Mouse (Mus musculus) liver, adult 2 months (tissue): Measurements from ENCODE around the gene Nmur1. TPM values are rescaled to one million over a fixed set of nuclear protein-coding genes. Genes with fewer than 3 reads are reported as not detected.

ENCODE experiments used
- DNase-seq: peaks from one replicate; pipeline ENCODE4 v3.0.0-alpha.2; 2011; ENCODE audit warnings: low read depth, low spot score; ENCODE audit errors: extremely low read depth
- H3K27ac ChIP-seq: fragments of 200-500 bp; replicated peaks from 2 replicates; pipeline ENCODE4 v1.5.1; 2012; ENCODE audit warnings: low read depth, mild to moderate bottlenecking, control low read depth, inconsistent platforms, low read length; ENCODE audit not compliant: insufficient read depth
- H3K27me3 ChIP-seq: fragments of 200-500 bp; 2 replicates; pipeline ENCODE4 v1.6.1; 2012; ENCODE audit warnings: mild to moderate bottlenecking, moderate library complexity, low read length, inconsistent platforms; ENCODE audit not compliant: control insufficient read depth, insufficient read depth
- H3K36me3 ChIP-seq: fragments of 200-500 bp; 2 replicates; pipeline ENCODE4 v1.6.1; 2012; ENCODE audit warnings: low read length, inconsistent platforms; ENCODE audit not compliant: control insufficient read depth, insufficient read depth
- H3K4me1 ChIP-seq: fragments of 200-500 bp; 2 replicates; pipeline ENCODE4 v1.6.1; 2011; ENCODE audit warnings: low read length; ENCODE audit not compliant: control insufficient read depth, insufficient read depth
- H3K4me3 ChIP-seq: fragments of 200-500 bp; 2 replicates; pipeline ENCODE4 v1.5.1; 2011; ENCODE audit warnings: low read depth, mild to moderate bottlenecking, control low read depth, low read length, moderate library complexity; ENCODE audit not compliant: insufficient read depth
- H3K79me2 ChIP-seq: fragments of 200-500 bp; 2 replicates; pipeline ENCODE4 v1.6.1; 2012; ENCODE audit warnings: inconsistent platforms, mild to moderate bottlenecking, low read length, moderate library complexity; ENCODE audit not compliant: control insufficient read depth, insufficient read depth
- H3K9ac ChIP-seq: fragments of 200-500 bp; 2 replicates; pipeline ENCODE4 v1.6.1; 2012; ENCODE audit warnings: low read depth, mild to moderate bottlenecking, control low read depth, inconsistent platforms, low read length
- CTCF ChIP-seq: fragments of 200-500 bp; IDR thresholded peaks from 2 replicates; pipeline ENCODE4 v1.5.1; 2011; ENCODE audit warnings: low read depth, low read length, control low read depth
- POLR2A ChIP-seq: fragments of 200-500 bp; IDR thresholded peaks from 2 replicates; pipeline ENCODE4 v1.6.1; 2011; ENCODE audit warnings: low read length, control low read depth; ENCODE audit not compliant: insufficient read depth; ENCODE audit errors: extremely low read depth
- WGBS: fragments of 180-500 bp; shearing (Covaris S2); methylation state at CpG from one replicate; pipeline ENCODE4 v1.1.7; 2018; 5-methylcytosine and 5-hydroxymethylcytosine counted together
- polyA plus RNA-seq: library from polyadenylated mRNA; depleted of rRNA; stranded (reverse); fragments of >200 nt; gene quantifications from 2 replicates; pipeline ENCODE4 v1.2.3, GENCODE M21; 2012
- total RNA-seq: library from RNA; depleted of rRNA; stranded (reverse); fragments of >200 nt; gene quantifications from 2 replicates; pipeline ENCODE4 v1.2.3, GENCODE M21; 2014

Gene Nmur1
- total and polyA plus RNA-seq, 2 experiments, result not detected

- H3K9ac ChIP-seq, result no peak overlapping the region
- WGBS, result 88% methylated on average over 7 of the region's 7 CpGs
- no peaks in the 10 kb centered on the region for H3K36me3 ChIP-seq
- no peak for DNase-seq
- no peak overlapping the region for H3K4me3 ChIP-seq
- no peak overlapping the region; the same call in 1 of the 2 replicates for H3K27ac ChIP-seq
- no peaks in the 10 kb centered on the region for H3K79me2 ChIP-seq
- TF ChIP-seq CTCF, result no peak
- TF ChIP-seq POLR2A, result no peak
- no peaks in the 10 kb centered on the region for H3K27me3 ChIP-seq
- H3K4me1 ChIP-seq, result peaks cover 5% of the 10 kb centered on the region
Measured at GRCm38 (mm10) chr1:86433359-86433758, 7.3 kb upstream of the Nmur1 start.

DNA sequence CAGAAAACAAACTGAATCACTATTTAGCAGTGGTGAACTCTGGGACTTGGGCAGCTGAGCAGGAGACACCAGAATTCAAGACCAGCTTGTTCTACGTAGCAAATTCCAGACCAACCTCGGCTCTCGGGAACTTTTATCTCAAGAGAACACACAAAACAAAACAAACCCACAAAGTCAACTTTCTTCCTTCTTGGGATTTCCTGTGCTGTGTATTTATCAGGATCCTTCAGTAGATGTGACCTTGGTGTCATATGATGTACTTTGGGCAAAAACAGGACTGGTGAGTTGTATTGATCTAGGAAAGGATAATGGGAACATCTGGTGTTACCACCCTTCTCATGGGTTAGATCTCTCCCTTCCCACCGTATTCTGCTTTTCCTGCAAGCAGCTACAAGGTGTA, 6.8 kb upstream of the Nmur1 start:
- WGBS, result 66% methylated on average over 4 of the region's 4 CpGs
- no peak overlapping the region for H3K27ac ChIP-seq
- no peaks in the 10 kb centered on the region for H3K27me3 ChIP-seq
- H3K79me2 ChIP-seq, result no peaks in the 10 kb centered on the region
- no peak overlapping the region for H3K4me3 ChIP-seq
- DNase-seq, result no peak
- H3K36me3 ChIP-seq, result no peaks in the 10 kb centered on the region
- H3K4me1 ChIP-seq, result peaks cover 5% of the 10 kb centered on the region
- TF ChIP-seq CTCF (no peak), POLR2A (no peak)
- no peak overlapping the region for H3K9ac ChIP-seq

DNA sequence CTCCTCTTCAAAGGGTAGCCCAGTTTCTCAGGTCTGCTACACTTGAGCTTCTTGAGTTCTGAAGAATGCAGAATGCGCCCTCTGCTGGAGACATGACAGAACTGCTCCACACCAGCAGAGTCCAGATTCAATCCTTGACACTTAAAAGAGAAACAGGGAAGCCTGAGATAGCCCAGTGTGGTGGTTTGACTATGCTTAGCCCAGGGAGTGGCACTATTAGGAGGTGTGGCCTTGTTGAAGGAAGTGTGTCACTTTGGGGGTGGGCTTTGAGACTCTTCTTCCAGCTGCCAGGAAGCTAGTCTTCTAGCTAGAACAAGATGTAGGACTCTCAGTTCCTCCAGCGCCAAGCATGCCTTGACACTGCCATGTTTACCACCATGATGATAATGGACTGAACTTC, 4.0 kb upstream of the Nmur1 start:
- H3K27ac ChIP-seq, result no peak overlapping the region
- H3K36me3 ChIP-seq, result no peaks in the 10 kb centered on the region
- TF ChIP-seq POLR2A, result no peak
- TF ChIP-seq CTCF, result peak; percentile 73
- H3K4me3 ChIP-seq, result no peak overlapping the region
- 47% methylated on average over 2 of the region's 2 CpGs for WGBS
- no peak overlapping the region for H3K9ac ChIP-seq
- peak; percentile 60 for DNase-seq
- peaks cover 3% of the 10 kb centered on the region for H3K4me1 ChIP-seq
- H3K27me3 ChIP-seq, result no peaks in the 10 kb centered on the region
- no peaks in the 10 kb centered on the region for H3K79me2 ChIP-seq

GRCm38 (mm10) chr1:86424835-86425547, 1.0 kb downstream of the Nmur1 start:
- H3K4me1 ChIP-seq, result no peaks in the 10 kb centered on the region
- no peak overlapping the region for H3K4me3 ChIP-seq
- H3K36me3 ChIP-seq, result no peaks in the 10 kb centered on the region
- no peak overlapping the region for H3K9ac ChIP-seq
- H3K27me3 ChIP-seq, result no peaks in the 10 kb centered on the region
- DNase-seq, result no peak
- 62% methylated on average over 11 of the region's 11 CpGs for WGBS
- H3K27ac ChIP-seq, result no peak overlapping the region
- no peak for TF ChIP-seq CTCF
- no peak for TF ChIP-seq POLR2A
- no peaks in the 10 kb centered on the region for H3K79me2 ChIP-seq

GRCm38 (mm10) chr1:86424336-86424735, 1.7 kb downstream of the Nmur1 start:
- H3K9ac ChIP-seq, result no peak overlapping the region
- H3K27ac ChIP-seq, result no peak overlapping the region
- DNase-seq, result no peak
- H3K27me3 ChIP-seq, result no peaks in the 10 kb centered on the region
- no peaks in the 10 kb centered on the region for H3K36me3 ChIP-seq
- no peaks in the 10 kb centered on the region for H3K79me2 ChIP-seq
- no peak overlapping the region for H3K4me3 ChIP-seq
- 78% methylated on average over 1 of the region's 1 CpGs for WGBS
- H3K4me1 ChIP-seq, result no peaks in the 10 kb centered on the region
- TF ChIP-seq POLR2A (no peak), CTCF (no peak)

GRCm38 (mm10) chr1:86423879-86424278, 2.1 kb downstream of the Nmur1 start:
- no peaks in the 10 kb centered on the region for H3K79me2 ChIP-seq

More at GRCm38 (mm10) chr1:86423879-86424278, 2.1 kb downstream of the Nmur1 start:
- Histone ChIP-seq H3K27ac (no peak overlapping the region), H3K9ac (no peak overlapping the region), H3K4me1 (no peaks in the 10 kb centered on the region), H3K36me3 (no peaks in the 10 kb centered on the region), H3K4me3 (no peak overlapping the region), H3K27me3 (no peaks in the 10 kb centered on the region)
- DNase-seq, result no peak
- WGBS, result 80% methylated on average over 5 of the region's 5 CpGs
- TF ChIP-seq POLR2A, result no peak
- no peak for TF ChIP-seq CTCF
